In genomic region chr5:108727425-108727824, GRCm38 (mm10) we compare ENCODE assay signal across 24 mouse cellular contexts. TPM values are rescaled to one million over a fixed set of nuclear protein-coding genes. Genes with fewer than 3 reads are reported as not detected.
DNase-seq lines count a peak whose midpoint lies in the region; ATAC-seq lines count a peak whose summit lies in the region.
"Had no signal": no experiment of that assay in that cellular context is flagged by ENCODE, and none has a peak within 500 bp of the region (broad histone marks: within the 10 kb centered on the region; RNA-seq: fewer than 3 reads in every experiment).

No protein-coding gene starts in this region.

- H3K9ac ChIP-seq in intestine, embryonic 15.5 days: no peak overlapping the region
- H3K9ac ChIP-seq in liver, embryonic 13.5 days: no peak overlapping the region
- H3K9ac ChIP-seq: embryonic facial prominence, embryonic 13.5 days; forebrain, embryonic 12.5 days; heart, embryonic 12.5 days; hindbrain, embryonic 12.5 days had no signal

- H3K4me1 ChIP-seq in heart, embryonic 10.5 days: no peaks in the 10 kb centered on the region
- no peaks in the 10 kb centered on the region for H3K4me1 ChIP-seq in intestine, embryonic 15.5 days (replicated peaks)
- peaks cover 6% of the 10 kb centered on the region; the same call in 1 of the 2 replicates for H3K4me1 ChIP-seq in liver, embryonic 13.5 days (replicated peaks)
- H3K4me1 ChIP-seq: embryonic facial prominence, embryonic 13.5 days; forebrain, embryonic 12.5 days; heart, embryonic 12.5 days had no signal

- intact Hi-C loops in heart, postnatal 10 days (cut with DNase I): loop anchor here (1.0 to 5.0 kb wide), 3 partner anchors 35 to 301 kb away; partner anchors contain the start of gene Fgfrl1

- ATAC-seq in intestine, embryonic 15.5 days: peak; percentile 65; the same call in 1 of the 2 replicates
- peak; percentile 51 for ATAC-seq in liver, embryonic 13.5 days (ENCODE audit: low read depth)
- ATAC-seq in CD4-positive, CD25-positive, alpha-beta regulatory T cell, adult 4 months: no peak
- ATAC-seq: activated CD4-positive, CD25-positive, alpha-beta regulatory T cell, adult 4 months had no signal

- WGBS in heart, embryonic 10.5 days: 87% methylated on average over 1 of the region's 1 CpGs
- WGBS in intestine, embryonic 15.5 days: 75% methylated on average over 1 of the region's 1 CpGs
- 82% methylated on average over 1 of the region's 1 CpGs for WGBS in liver, embryonic 13.5 days (ENCODE audit: insufficient replicate concordance)

- H3K4me2 ChIP-seq in intestine, embryonic 15.5 days (replicated peaks): no peak overlapping the region
- no peak overlapping the region for H3K4me2 ChIP-seq in liver, embryonic 13.5 days
- H3K4me2 ChIP-seq: embryonic facial prominence, embryonic 13.5 days; forebrain, embryonic 12.5 days; heart, embryonic 12.5 days; hindbrain, embryonic 12.5 days had no signal

- no peak overlapping the region for H3K4me3 ChIP-seq in heart, embryonic 10.5 days
- no peak overlapping the region for H3K4me3 ChIP-seq in intestine, embryonic 15.5 days (replicated peaks)
- H3K4me3 ChIP-seq in liver, embryonic 13.5 days (replicated peaks): no peak overlapping the region
- H3K4me3 ChIP-seq: embryonic facial prominence, embryonic 13.5 days; forebrain, embryonic 12.5 days; heart, adult 2 months; heart, embryonic 12.5 days; hindbrain, embryonic 12.5 days had no signal

- peak; percentile 55 for DNase-seq in heart, embryonic 10.5 days (ENCODE audit: low spot score)
- no peak for DNase-seq in heart, postnatal 10 days
- DNase-seq in liver, embryonic 13.5 days: no peak
- DNase-seq in layer of hippocampus, postnatal 10 days (ENCODE audit: low spot score in 2 of 2): no peak
- no peak for DNase-seq in adrenal gland, postnatal 10 days

- H3K9me3 ChIP-seq in heart, embryonic 10.5 days: no peaks in the 10 kb centered on the region
- no peaks in the 10 kb centered on the region for H3K9me3 ChIP-seq in intestine, embryonic 15.5 days
- H3K9me3 ChIP-seq in liver, embryonic 13.5 days (replicated peaks): no peaks in the 10 kb centered on the region
- H3K9me3 ChIP-seq: embryonic facial prominence, embryonic 13.5 days; forebrain, embryonic 12.5 days; heart, embryonic 12.5 days; hindbrain, embryonic 12.5 days had no signal

- H3K36me3 ChIP-seq in heart, embryonic 10.5 days: no peaks in the 10 kb centered on the region
- H3K36me3 ChIP-seq in intestine, embryonic 15.5 days: no peaks in the 10 kb centered on the region
- no peaks in the 10 kb centered on the region for H3K36me3 ChIP-seq in liver, embryonic 13.5 days
- H3K36me3 ChIP-seq: embryonic facial prominence, embryonic 13.5 days; forebrain, embryonic 12.5 days; heart, embryonic 12.5 days; hindbrain, embryonic 12.5 days had no signal

- no peak overlapping the region for H3K27ac ChIP-seq in heart, embryonic 10.5 days
- H3K27ac ChIP-seq in intestine, embryonic 15.5 days: no peak overlapping the region
- H3K27ac ChIP-seq in liver, embryonic 13.5 days: no peak overlapping the region
- H3K27ac ChIP-seq: embryonic facial prominence, embryonic 13.5 days; forebrain, embryonic 12.5 days; heart, adult 2 months; hindbrain, embryonic 12.5 days had no signal

- H3K27me3 ChIP-seq in heart, embryonic 10.5 days (ENCODE audit: insufficient read depth, poor library complexity, severe bottlenecking): no peaks in the 10 kb centered on the region
- no peaks in the 10 kb centered on the region for H3K27me3 ChIP-seq in intestine, embryonic 15.5 days (replicated peaks)
- H3K27me3 ChIP-seq in liver, embryonic 13.5 days: peaks cover 6% of the 10 kb centered on the region; the same call in 1 of the 2 replicates
- H3K27me3 ChIP-seq: embryonic facial prominence, embryonic 13.5 days; forebrain, embryonic 12.5 days; hindbrain, embryonic 12.5 days had no signal

RNA-seq across cellular contexts. Expression of gene Fgfrl1, which starts 35.2 kb away (rescaled TPM):
- polyA plus RNA-seq in heart, embryonic 10.5 days (2016; fragmentation: Nextera tagmentation; extraction: Ambion mirVana): 29.0 and 31.3 TPM in 2 replicates
- total RNA-seq in heart, postnatal 10 days (2021): 10 to 100 TPM; 18.0 to 24.2 TPM
- polyA plus RNA-seq in intestine, embryonic 15.5 days (2015; fragmentation: Nextera tagmentation; extraction: Ambion mirVana): 21.8 and 26.3 TPM in 2 replicates
- polyA plus RNA-seq in liver, embryonic 13.5 days (2015; fragmentation: Nextera tagmentation; extraction: Ambion mirVana): 7.5 and 8.8 TPM in 2 replicates
- total RNA-seq in layer of hippocampus, postnatal 10 days (2021): 10 to 100 TPM; 18.5 to 22.5 TPM
- total RNA-seq in adrenal gland, postnatal 10 days (2021): 10 to 100 TPM; 42.5 to 52.7 TPM
- under 1 TPM in 1 of 2 experiments, not detected in 1; 0.67 TPM for polyA plus RNA-seq in CD4-positive, CD25-positive, alpha-beta regulatory T cell, adult 4 months (2017; shearing (Covaris generic))
- polyA plus RNA-seq: activated CD4-positive, CD25-positive, alpha-beta regulatory T cell, adult 4 months had no signal

RNA-seq across cellular contexts. Expression of gene Rnf212, which starts 47.4 kb away (rescaled TPM):
- 1.1 TPM in 2 replicates for polyA plus RNA-seq in heart, embryonic 10.5 days (2016; fragmentation: Nextera tagmentation; extraction: Ambion mirVana)
- total RNA-seq in heart, postnatal 10 days (2021): not detected
- 0.16 and 0.51 TPM in 2 replicates for polyA plus RNA-seq in intestine, embryonic 15.5 days (2015; fragmentation: Nextera tagmentation; extraction: Ambion mirVana)
- polyA plus RNA-seq in liver, embryonic 13.5 days (2015; fragmentation: Nextera tagmentation; extraction: Ambion mirVana): 4.1 and 4.7 TPM in 2 replicates
- total RNA-seq in layer of hippocampus, postnatal 10 days (2021): not detected
- total RNA-seq in adrenal gland, postnatal 10 days (2021): not detected
- polyA plus RNA-seq in CD4-positive, CD25-positive, alpha-beta regulatory T cell, adult 4 months (2017; shearing (Covaris generic)): not detected
- total RNA-seq: adrenal gland, adult 18-20 months; adrenal gland, postnatal 25 days; CH12.LX; gastrocnemius, postnatal 10 days; gastrocnemius, postnatal 4 days; heart, adult 2 months; heart, postnatal 4 days had no signal
- polyA plus RNA-seq: activated CD4-positive, CD25-positive, alpha-beta regulatory T cell, adult 4 months; C2C12; embryonic facial prominence, embryonic 13.5 days; forebrain, embryonic 16.5 days; frontal cortex, adult 2 months; heart, adult 2 months; heart, embryonic 16.5 days; Patski had no signal

RNA-seq across cellular contexts. Expression of gene Slc26a1, which starts 52.1 kb away (rescaled TPM):
- 0.58 and 0.85 TPM in 2 replicates for polyA plus RNA-seq in heart, embryonic 10.5 days (2016; fragmentation: Nextera tagmentation; extraction: Ambion mirVana)
- under 1 TPM in 1 of 2 experiments, not detected in 1; 0.17 TPM for total RNA-seq in heart, postnatal 10 days (2021)
- 3.6 and 4.9 TPM in 2 replicates for polyA plus RNA-seq in intestine, embryonic 15.5 days (2015; fragmentation: Nextera tagmentation; extraction: Ambion mirVana)
- polyA plus RNA-seq in liver, embryonic 13.5 days (2015; fragmentation: Nextera tagmentation; extraction: Ambion mirVana): 12.0 and 12.7 TPM in 2 replicates
- total RNA-seq in layer of hippocampus, postnatal 10 days (2021): 1 to 10 TPM; 2.6 to 3.2 TPM
- total RNA-seq in adrenal gland, postnatal 10 days (2021): 10 to 100 TPM in 1 of 2 experiments, 1 to 10 TPM in 1; 5.7 to 11.4 TPM
- under 1 TPM; 0.16 to 0.20 TPM for polyA plus RNA-seq in CD4-positive, CD25-positive, alpha-beta regulatory T cell, adult 4 months (2017; shearing (Covaris generic))
- total RNA-seq: heart, adult 2 months had no signal

RNA-seq across cellular contexts. Expression of gene Dgkq, which starts 58.0 kb away (rescaled TPM):
- 7.9 and 8.5 TPM in 2 replicates for polyA plus RNA-seq in heart, embryonic 10.5 days (2016; fragmentation: Nextera tagmentation; extraction: Ambion mirVana)
- 10 to 100 TPM; 12.8 to 13.4 TPM for total RNA-seq in heart, postnatal 10 days (2021)
- 11.1 and 11.2 TPM in 2 replicates for polyA plus RNA-seq in intestine, embryonic 15.5 days (2015; fragmentation: Nextera tagmentation; extraction: Ambion mirVana)
- 2.9 and 3.6 TPM in 2 replicates for polyA plus RNA-seq in liver, embryonic 13.5 days (2015; fragmentation: Nextera tagmentation; extraction: Ambion mirVana)
- total RNA-seq in layer of hippocampus, postnatal 10 days (2021): 10 to 100 TPM; 56.4 to 61.2 TPM
- 10 to 100 TPM; 16.7 to 23.7 TPM for total RNA-seq in adrenal gland, postnatal 10 days (2021)
- 1 to 10 TPM; 5.2 to 7.0 TPM for polyA plus RNA-seq in CD4-positive, CD25-positive, alpha-beta regulatory T cell, adult 4 months (2017; shearing (Covaris generic))
